8 mouse cellular contexts compared by ENCODE assay signal in the genomic region with DNA sequence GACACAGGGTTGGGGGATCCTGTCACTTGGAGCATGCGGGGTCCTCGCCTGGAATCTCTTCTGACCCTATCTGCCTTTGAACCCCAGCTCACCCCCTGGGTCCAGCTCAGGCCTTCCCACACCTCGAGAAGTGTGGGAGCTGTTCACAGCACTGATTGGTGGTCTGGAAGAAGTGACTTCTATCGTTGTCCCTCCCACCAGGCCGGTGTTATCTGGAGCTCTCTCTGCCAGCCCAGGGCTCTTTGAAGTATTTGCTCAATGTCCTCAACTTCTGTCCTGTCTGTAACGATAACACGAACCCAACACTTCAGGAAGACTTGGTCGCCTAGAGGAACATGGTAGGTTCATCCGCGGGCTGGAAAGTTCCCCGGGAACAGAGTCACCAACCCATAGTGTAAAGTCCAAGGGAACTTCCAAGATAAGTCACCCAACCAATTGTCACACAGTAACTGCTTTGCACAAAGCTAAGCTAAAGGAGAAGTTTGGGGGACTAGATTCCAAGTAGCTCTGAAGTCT. TPM values are rescaled to one million over a fixed set of nuclear protein-coding genes. Genes with fewer than 3 reads are reported as not detected.
DNase-seq lines count a peak whose midpoint lies in the region; ATAC-seq and TF ChIP-seq lines count a peak whose summit lies in the region.

No protein-coding gene starts in this region.

- intact Hi-C loops in gastrocnemius, postnatal 14 days (cut with DNase I; ENCODE audit: low total_unique reads) = no loop called here

- no peak overlapping the region for H3K9ac ChIP-seq in hindbrain, embryonic 12.5 days
- H3K9ac ChIP-seq in hindbrain, embryonic 16.5 days (ENCODE audit: low read depth, low read length) = no peak overlapping the region
- H3K9ac ChIP-seq in MEL (ENCODE audit: control insufficient read depth, low read depth, low read length, poor library complexity, severe bottlenecking) = no peak overlapping the region; the same call in 1 of the 2 replicates
- no peak overlapping the region for H3K9ac ChIP-seq in forebrain, embryonic 15.5 days (replicated peaks)

- no peak for TF ChIP-seq EP300 in MEL (IDR thresholded peaks at IDR 0.05; ENCODE audit: low read depth in 1 of 2, low read length in 2 of 2)

- peak overlapping the region; percentile 83 for H3K4me2 ChIP-seq in hindbrain, embryonic 12.5 days (replicated peaks)
- H3K4me2 ChIP-seq in hindbrain, embryonic 16.5 days (ENCODE audit: low read length) = no peak overlapping the region
- H3K4me2 ChIP-seq in forebrain, embryonic 15.5 days (replicated peaks) = peak overlapping the region; percentile 84; the same call in 1 of the 2 replicates

- no peak overlapping the region for H3K27ac ChIP-seq in hindbrain, embryonic 12.5 days
- H3K27ac ChIP-seq in hindbrain, embryonic 16.5 days (ENCODE audit: low read depth, low read length) = no peak overlapping the region
- H3K27ac ChIP-seq in MEL (ENCODE audit: control insufficient read depth, low read depth, low read length) = peak overlapping the region; percentile 13; the same call in 1 of the 2 replicates
- no peak overlapping the region for H3K27ac ChIP-seq in forebrain, embryonic 15.5 days (replicated peaks)
- H3K27ac ChIP-seq in macrophage = peak overlapping the region; percentile 99

- WGBS in hindbrain, embryonic 12.5 days = 76% methylated on average over 11 of the region's 11 CpGs
- 70% methylated on average over 11 of the region's 11 CpGs for WGBS in hindbrain, embryonic 16.5 days
- WGBS in forebrain, embryonic 15.5 days = 75% methylated on average over 11 of the region's 11 CpGs
- 66% methylated on average over 11 of the region's 11 CpGs for WGBS in macrophage (ENCODE audit: missing documents)

- H3K4me3 ChIP-seq in hindbrain, embryonic 12.5 days = no peak overlapping the region
- no peak overlapping the region for H3K4me3 ChIP-seq in hindbrain, embryonic 16.5 days (ENCODE audit: low read length)
- H3K4me3 ChIP-seq in MEL (ENCODE audit: control insufficient read depth in 1 of 2, insufficient read depth in 1 of 2, low read depth in 2 of 2, low read length in 2 of 2) = peak overlapping the region in 1 of 2 experiments; percentile 90; a peak in 1 of 4 replicates
- no peak overlapping the region for H3K4me3 ChIP-seq in forebrain, embryonic 15.5 days
- peak overlapping the region; percentile 91 for H3K4me3 ChIP-seq in macrophage (ENCODE audit: inconsistent target)

- peaks cover 19% of the 10 kb centered on the region for H3K27me3 ChIP-seq in hindbrain, embryonic 12.5 days
- H3K27me3 ChIP-seq in hindbrain, embryonic 16.5 days (replicated peaks; ENCODE audit: control insufficient read depth, insufficient read depth, low read length) = peaks cover 9% of the 10 kb centered on the region
- H3K27me3 ChIP-seq in MEL (ENCODE audit: control insufficient read depth in 1 of 2, insufficient read depth in 2 of 2, low read length in 2 of 2) = no peaks in the 10 kb centered on the region
- H3K27me3 ChIP-seq in forebrain, embryonic 15.5 days = peaks cover 17% of the 10 kb centered on the region

- H3K79me2 ChIP-seq in MEL (ENCODE audit: control insufficient read depth, insufficient read depth, low read length, poor library complexity) (peaks cover 9% of the 10 kb centered on the region; the same call in 1 of the 2 replicates), macrophage (ENCODE audit: inconsistent target) (peaks cover 28% of the 10 kb centered on the region)

- no peak for ATAC-seq in hindbrain, embryonic 12.5 days (ENCODE audit: low FRiP score)
- ATAC-seq in hindbrain, embryonic 16.5 days = no peak
- no peak for ATAC-seq in forebrain, embryonic 15.5 days (replicated peaks)
- ATAC-seq in erythroblast, adult 5-6 weeks (replicated peaks; ENCODE audit: low FRiP score, poor library complexity, severe bottlenecking) = no peak

- TF ChIP-seq CTCF in MEL (IDR thresholded peaks at IDR 0.05 in 2 of 3, conservative IDR thresholded peaks at IDR 0.05 in 1 of 3; ENCODE audit: control insufficient read depth in 1 of 3, insufficient read depth in 1 of 3, low read depth in 2 of 3, low read length in 3 of 3, poor library complexity in 1 of 3, severe bottlenecking in 1 of 3) = no peak

- no peak for DNase-seq in MEL (ENCODE audit: low read depth, low spot score)
- DNase-seq in gastrocnemius, postnatal 14 days = no peak
- DNase-seq in T-cell, adult 2 months (ENCODE audit: low spot score) = no peak

- H3K36me3 ChIP-seq in hindbrain, embryonic 12.5 days = no peaks in the 10 kb centered on the region
- H3K36me3 ChIP-seq in hindbrain, embryonic 16.5 days (ENCODE audit: control insufficient read depth, insufficient read depth, low read length) = no peaks in the 10 kb centered on the region
- peaks cover 0 to 7% of the 10 kb centered on the region in 2 experiments; a peak in 2 of 4 replicates for H3K36me3 ChIP-seq in MEL (ENCODE audit: control insufficient read depth in 1 of 2, insufficient read depth in 2 of 2, low read length in 2 of 2)
- H3K36me3 ChIP-seq in forebrain, embryonic 15.5 days = no peaks in the 10 kb centered on the region
- peaks cover 15% of the 10 kb centered on the region; the same call in 1 of the 2 replicates for H3K36me3 ChIP-seq in macrophage (ENCODE audit: inconsistent target)

- no peak for TF ChIP-seq RAD21 in MEL (IDR thresholded peaks at IDR 0.05; ENCODE audit: low read depth, low read length)

- peaks cover 22% of the 10 kb centered on the region for H3K4me1 ChIP-seq in hindbrain, embryonic 12.5 days
- H3K4me1 ChIP-seq in hindbrain, embryonic 16.5 days (ENCODE audit: control insufficient read depth, insufficient read depth, low read depth, low read length) = peaks cover 28% of the 10 kb centered on the region
- H3K4me1 ChIP-seq in MEL (ENCODE audit: control insufficient read depth in 1 of 2, insufficient read depth in 2 of 2, low read length in 2 of 2) = peaks cover 8 to 13% of the 10 kb centered on the region in 2 experiments
- H3K4me1 ChIP-seq in forebrain, embryonic 15.5 days = peaks cover 33% of the 10 kb centered on the region

- H3K9me3 ChIP-seq in hindbrain, embryonic 12.5 days (replicated peaks) = no peaks in the 10 kb centered on the region
- H3K9me3 ChIP-seq in hindbrain, embryonic 16.5 days (ENCODE audit: control insufficient read depth, low read length) = no peaks in the 10 kb centered on the region
- no peaks in the 10 kb centered on the region for H3K9me3 ChIP-seq in MEL (replicated peaks; ENCODE audit: insufficient read depth, low read length)
- no peaks in the 10 kb centered on the region for H3K9me3 ChIP-seq in forebrain, embryonic 15.5 days

- TF ChIP-seq POLR2A in MEL (IDR thresholded peaks at IDR 0.05; ENCODE audit: control insufficient read depth in 1 of 2, insufficient read depth in 1 of 2, low read depth in 1 of 2, low read length in 2 of 2, poor library complexity in 1 of 2) = no peak

RNA-seq across cellular contexts. Expression of a gene that starts 4.4 kb away (rescaled TPM):
- 2.9 and 3.5 TPM in 2 replicates for polyA plus RNA-seq in hindbrain, embryonic 12.5 days (2016; fragmentation: Nextera tagmentation; extraction: Ambion mirVana)
- polyA plus RNA-seq in hindbrain, embryonic 16.5 days (2015; fragmentation: Nextera tagmentation; extraction: Ambion mirVana) = 3.1 and 3.3 TPM in 2 replicates
- 15.1 and 17.2 TPM in 2 replicates for total RNA-seq in MEL (2012; rRNA removed)
- polyA plus RNA-seq in MEL (2012; ENCODE audit: insufficient read depth in 1 of 2, insufficient read length in 2 of 2, low read depth in 1 of 2, low replicate concordance in 2 of 2, missing spikeins in 1 of 2) (10 to 100 TPM in 1 of 2 experiments, not detected in 1; 17.6 TPM), macrophage (2018) (8.7 to 23.8 TPM (median 10.1 TPM) in 3 replicates)
- polyA plus RNA-seq in forebrain, embryonic 15.5 days (2015; fragmentation: Nextera tagmentation; extraction: Ambion mirVana) = 4.3 and 4.7 TPM in 2 replicates
- 100 to 1,000 TPM in 18 of 26 experiments, 10 to 100 TPM in 8; 46.5 to 707 (median 220) TPM for total RNA-seq in macrophage (2018; cell fraction: chromatin; rRNA removed)
- 10 to 100 TPM; 22.9 to 78.9 (median 49.8) TPM for total RNA-seq in macrophage (2018; cell fraction: cytosol; rRNA removed)
- total RNA-seq in macrophage (2018; cell fraction: nucleus; rRNA removed) = 100 to 1,000 TPM in 17 of 26 experiments, 10 to 100 TPM in 9; 29.9 to 419 (median 127) TPM
- 10 to 100 TPM; 26.2 to 27.4 TPM for total RNA-seq in gastrocnemius, postnatal 14 days (2021)
- total RNA-seq in erythroblast, adult 5-6 weeks (2015; ENCODE audit: low replicate concordance) = 1.2 and 1.9 TPM in 2 replicates
- 1.5 and 3.9 TPM in 2 replicates for total RNA-seq in erythroblast, adult 5-6 weeks (2017; ENCODE audit: low replicate concordance)

RNA-seq across cellular contexts. Expression of a gene that starts 26.8 kb away (rescaled TPM):
- 14.7 and 17.1 TPM in 2 replicates for polyA plus RNA-seq in hindbrain, embryonic 12.5 days (2016; fragmentation: Nextera tagmentation; extraction: Ambion mirVana)
- polyA plus RNA-seq in hindbrain, embryonic 16.5 days (2015; fragmentation: Nextera tagmentation; extraction: Ambion mirVana) = 37.2 and 42.4 TPM in 2 replicates
- total RNA-seq in MEL (2012; rRNA removed) = 1.5 and 1.7 TPM in 2 replicates
- polyA plus RNA-seq in MEL (2012; ENCODE audit: insufficient read depth in 1 of 2, insufficient read length in 2 of 2, low read depth in 1 of 2, low replicate concordance in 2 of 2, missing spikeins in 1 of 2) = 1 to 10 TPM in 1 of 2 experiments, not detected in 1; 6.1 TPM
- 17.4 and 19.5 TPM in 2 replicates for polyA plus RNA-seq in forebrain, embryonic 15.5 days (2015; fragmentation: Nextera tagmentation; extraction: Ambion mirVana)
- 1 to 10 TPM in 23 of 26 experiments, not detected in 3; 1.3 to 8.3 (median 3.4) TPM for total RNA-seq in macrophage (2018; cell fraction: chromatin; rRNA removed)
- total RNA-seq in macrophage (2018; cell fraction: cytosol; rRNA removed) = 10 to 100 TPM in 25 of 26 experiments, 1 to 10 TPM in 1; 8.5 to 24.4 (median 14.3) TPM
- total RNA-seq in macrophage (2018; cell fraction: nucleus; rRNA removed) = 10 to 100 TPM in 1 of 26 experiments, 1 to 10 TPM in 25; 2.2 to 10.3 (median 5.7) TPM
- 9.0 to 17.9 TPM (median 13.7 TPM) in 3 replicates for polyA plus RNA-seq in macrophage (2018)
- total RNA-seq in gastrocnemius, postnatal 14 days (2021) = 100 to 1,000 TPM; 105 to 116 TPM
- 2.3 TPM in 1 of 2 replicates, not detected in the other for total RNA-seq in erythroblast, adult 5-6 weeks (2015; ENCODE audit: low replicate concordance)
- total RNA-seq in erythroblast, adult 5-6 weeks (2017; ENCODE audit: low replicate concordance) = 1.7 TPM in 1 of 2 replicates, not detected in the other

RNA-seq across cellular contexts. Expression of a gene that starts 29.3 kb away (rescaled TPM):
- 11.2 and 11.7 TPM in 2 replicates for polyA plus RNA-seq in hindbrain, embryonic 12.5 days (2016; fragmentation: Nextera tagmentation; extraction: Ambion mirVana)
- polyA plus RNA-seq in hindbrain, embryonic 16.5 days (2015; fragmentation: Nextera tagmentation; extraction: Ambion mirVana) = 1.2 and 1.4 TPM in 2 replicates
- not detected in 2 replicates for total RNA-seq in MEL (2012; rRNA removed)
- polyA plus RNA-seq in MEL (2012; ENCODE audit: insufficient read depth in 1 of 2, insufficient read length in 2 of 2, low read depth in 1 of 2, low replicate concordance in 2 of 2, missing spikeins in 1 of 2) = not detected
- 4.6 and 5.8 TPM in 2 replicates for polyA plus RNA-seq in forebrain, embryonic 15.5 days (2015; fragmentation: Nextera tagmentation; extraction: Ambion mirVana)
- total RNA-seq in macrophage (2018; cell fraction: chromatin; rRNA removed) = 1 to 10 TPM in 3 of 26 experiments, under 1 TPM in 9, not detected in 14; 0.30 to 3.2 (median 0.61) TPM
- total RNA-seq in macrophage (2018; cell fraction: cytosol; rRNA removed) = 1 to 10 TPM in 18 of 26 experiments, under 1 TPM in 8; 0.48 to 5.2 (median 1.3) TPM
- 1 to 10 TPM in 9 of 26 experiments, under 1 TPM in 17; 0.36 to 2.3 (median 0.78) TPM for total RNA-seq in macrophage (2018; cell fraction: nucleus; rRNA removed)
- 0.43 to 2.7 TPM (median 0.68 TPM) in 3 replicates for polyA plus RNA-seq in macrophage (2018)
- 1 to 10 TPM in 1 of 2 experiments, under 1 TPM in 1; 0.60 to 1.3 TPM for total RNA-seq in gastrocnemius, postnatal 14 days (2021)
- total RNA-seq in erythroblast, adult 5-6 weeks (2015; ENCODE audit: low replicate concordance) = 0.58 TPM in 1 of 2 replicates, not detected in the other
- total RNA-seq in erythroblast, adult 5-6 weeks (2017; ENCODE audit: low replicate concordance) = not detected in 2 replicates

RNA-seq across cellular contexts. Expression of a gene that starts 41.5 kb away (rescaled TPM):
- polyA plus RNA-seq in hindbrain, embryonic 12.5 days (2016; fragmentation: Nextera tagmentation; extraction: Ambion mirVana) = 23.3 and 24.7 TPM in 2 replicates
- 15.4 and 19.2 TPM in 2 replicates for polyA plus RNA-seq in hindbrain, embryonic 16.5 days (2015; fragmentation: Nextera tagmentation; extraction: Ambion mirVana)
- 12.3 and 20.0 TPM in 2 replicates for total RNA-seq in MEL (2012; rRNA removed)
- polyA plus RNA-seq in MEL (2012; ENCODE audit: insufficient read depth in 1 of 2, insufficient read length in 2 of 2, low read depth in 1 of 2, low replicate concordance in 2 of 2, missing spikeins in 1 of 2) = 10 to 100 TPM in 1 of 2 experiments, not detected in 1; 38.7 TPM
- polyA plus RNA-seq in forebrain, embryonic 15.5 days (2015; fragmentation: Nextera tagmentation; extraction: Ambion mirVana) = 18.1 and 18.8 TPM in 2 replicates
- 10 to 100 TPM in 4 of 26 experiments, 1 to 10 TPM in 22; 1.5 to 14.1 (median 5.0) TPM for total RNA-seq in macrophage (2018; cell fraction: chromatin; rRNA removed)
- 1 to 10 TPM; 1.3 to 4.5 (median 2.8) TPM for total RNA-seq in macrophage (2018; cell fraction: cytosol; rRNA removed)
- 10 to 100 TPM in 1 of 26 experiments, 1 to 10 TPM in 24, under 1 TPM in 1; 0.79 to 11.9 (median 3.8) TPM for total RNA-seq in macrophage (2018; cell fraction: nucleus; rRNA removed)
- polyA plus RNA-seq in macrophage (2018) = 3.7 to 7.5 TPM (median 3.9 TPM) in 3 replicates
- 1 to 10 TPM; 6.5 to 7.7 TPM for total RNA-seq in gastrocnemius, postnatal 14 days (2021)
- 0.77 TPM in 1 of 2 replicates, not detected in the other for total RNA-seq in erythroblast, adult 5-6 weeks (2015; ENCODE audit: low replicate concordance)
- total RNA-seq in erythroblast, adult 5-6 weeks (2017; ENCODE audit: low replicate concordance) = not detected in 2 replicates

RNA-seq across cellular contexts. Expression of a gene that starts 44.4 kb away (rescaled TPM):
- 375 and 438 TPM in 2 replicates for polyA plus RNA-seq in hindbrain, embryonic 12.5 days (2016; fragmentation: Nextera tagmentation; extraction: Ambion mirVana)
- polyA plus RNA-seq in hindbrain, embryonic 16.5 days (2015; fragmentation: Nextera tagmentation; extraction: Ambion mirVana) = 422 and 438 TPM in 2 replicates
- total RNA-seq in MEL (2012; rRNA removed) = 914 and 1,101 TPM in 2 replicates
- polyA plus RNA-seq in MEL (2012; ENCODE audit: insufficient read depth in 1 of 2, insufficient read length in 2 of 2, low read depth in 1 of 2, low replicate concordance in 2 of 2, missing spikeins in 1 of 2) (100 to 1,000 TPM in 1 of 2 experiments, not detected in 1; 648 TPM), macrophage (2018) (79.7 to 207 TPM (median 133 TPM) in 3 replicates)
- polyA plus RNA-seq in forebrain, embryonic 15.5 days (2015; fragmentation: Nextera tagmentation; extraction: Ambion mirVana) = 460 and 475 TPM in 2 replicates
- 10 to 100 TPM; 10.0 to 72.1 (median 43.9) TPM for total RNA-seq in macrophage (2018; cell fraction: chromatin; rRNA removed)
- 100 to 1,000 TPM in 17 of 26 experiments, 10 to 100 TPM in 9; 79.3 to 179 (median 122) TPM for total RNA-seq in macrophage (2018; cell fraction: cytosol; rRNA removed)
- total RNA-seq in macrophage (2018; cell fraction: nucleus; rRNA removed) = 10 to 100 TPM; 15.5 to 75.8 (median 38.9) TPM
- 100 to 1,000 TPM; 146 to 154 TPM for total RNA-seq in gastrocnemius, postnatal 14 days (2021)
- total RNA-seq in erythroblast, adult 5-6 weeks (2015; ENCODE audit: low replicate concordance) = 32.4 and 40.3 TPM in 2 replicates
- 37.0 and 48.2 TPM in 2 replicates for total RNA-seq in erythroblast, adult 5-6 weeks (2017; ENCODE audit: low replicate concordance)

Comparison
In these comparisons a context has a peak if more than half of its experiments do, and no peak if none do; other contexts are left out.
1. H3K27ac ChIP-seq: peak in MEL (single experiment) and macrophage (single experiment); none in hindbrain, embryonic 12.5 days (single experiment), hindbrain, embryonic 16.5 days (single experiment) and forebrain, embryonic 15.5 days (single experiment).